Mouse (Mus musculus): ENCODE measurements at regions not wholly inside any gene's neighbourhood (a gene's known extent, or its start where the extent isn't known, plus 50 kb on each side); places are given as distances from the start of the nearest gene placed in this dataset.

GRCm38 (mm10) chr13:60417436-60418158 lies 184.2 kb upstream of the Dapk1 start:
- no peak for TF ChIP-seq CTCF (conservative IDR thresholded peaks at IDR 0.05; ENCODE audit: insufficient read depth, insufficient read length, low read depth, low read length)
- TF ChIP-seq POLR2A (IDR thresholded peaks at IDR 0.05; ENCODE audit: low read depth, low read length) = no peak
- peak; percentile 64 for DNase-seq
- 67% methylated on average over 14 of the region's 14 CpGs for WGBS
- Histone ChIP-seq H3K27ac (ENCODE audit: insufficient read depth, low read depth, low read length) (no peak overlapping the region; the same call in 1 of the 2 replicates), H3K27me3 (replicated peaks; ENCODE audit: control insufficient read depth, insufficient read depth, low read length) (no peaks in the 10 kb centered on the region), H3K36me3 (ENCODE audit: control insufficient read depth, insufficient read depth, low read length) (no peaks in the 10 kb centered on the region), H3K4me3 (ENCODE audit: insufficient read depth, low read depth, low read length) (no peak overlapping the region), H3K4me1 (ENCODE audit: control insufficient read depth, insufficient read depth, low read length) (no peaks in the 10 kb centered on the region)

DNA sequence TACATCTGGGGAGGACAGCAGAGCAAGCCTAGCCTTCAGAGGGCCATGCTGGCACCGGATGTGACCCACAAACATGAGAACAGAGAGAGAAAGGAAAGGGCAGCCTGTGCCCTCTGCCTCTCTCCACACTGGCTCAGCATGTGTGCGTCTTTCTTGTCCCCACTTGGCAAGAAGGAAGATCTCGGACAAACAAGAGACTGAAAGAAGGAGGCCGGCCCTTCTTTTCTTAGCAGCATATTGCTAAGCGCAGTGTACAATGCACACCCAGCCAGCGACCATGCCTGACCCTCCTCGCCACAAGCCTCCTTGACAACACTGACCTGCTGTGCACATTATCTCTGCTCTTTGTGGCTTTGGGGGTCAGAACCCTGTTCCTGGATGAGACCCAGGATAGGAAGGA lies 181.4 kb upstream of the Dapk1 start:
- no peak for TF ChIP-seq CTCF (conservative IDR thresholded peaks at IDR 0.05; ENCODE audit: insufficient read depth, insufficient read length, low read depth, low read length)
- no peak for TF ChIP-seq POLR2A (IDR thresholded peaks at IDR 0.05; ENCODE audit: low read depth, low read length)

DNA sequence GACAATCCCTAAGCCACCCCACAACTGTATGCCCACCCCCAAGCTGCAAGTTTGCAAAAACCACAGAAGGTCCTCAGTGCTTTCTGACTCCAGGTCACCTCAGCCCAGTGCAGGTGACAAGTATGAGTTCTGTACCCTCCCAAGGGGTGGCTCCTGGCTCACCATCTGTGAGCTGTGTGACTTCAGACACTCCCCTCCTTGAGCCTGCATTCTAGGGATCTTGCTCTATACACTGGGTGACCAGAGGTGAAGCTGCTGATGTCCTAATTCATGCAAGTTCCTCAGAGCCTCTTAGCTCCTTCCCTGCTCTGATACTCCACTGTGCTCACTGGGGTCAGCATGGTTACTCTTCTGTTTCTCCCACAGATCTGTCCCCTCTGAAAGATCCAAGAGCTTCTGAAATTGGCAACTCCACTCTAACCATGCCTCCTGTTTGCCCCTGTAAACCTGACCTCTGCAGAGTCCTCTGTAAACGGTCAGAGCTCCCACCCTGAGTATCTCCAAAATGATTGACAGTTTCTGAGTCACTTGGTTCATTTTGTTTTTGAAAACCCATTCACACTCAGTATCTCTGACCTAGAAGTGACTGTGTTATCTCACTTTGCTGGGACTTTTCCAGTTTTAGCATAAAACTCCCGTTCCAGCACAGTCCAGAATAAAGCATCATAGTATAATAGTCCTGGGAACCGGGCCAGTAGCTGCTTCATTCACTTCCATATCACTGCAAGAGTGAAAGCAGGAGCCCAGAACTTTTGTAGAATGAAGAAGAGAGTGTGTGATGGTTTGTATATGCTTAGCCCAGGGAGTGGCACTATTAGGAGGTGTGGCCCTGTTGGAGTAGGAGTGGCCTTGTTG lies 180.7 kb upstream of the Dapk1 start:
- Histone ChIP-seq H3K27ac (ENCODE audit: insufficient read depth, low read depth, low read length) (no peak overlapping the region), H3K27me3 (replicated peaks; ENCODE audit: control insufficient read depth, insufficient read depth, low read length) (no peaks in the 10 kb centered on the region), H3K36me3 (ENCODE audit: control insufficient read depth, insufficient read depth, low read length) (no peaks in the 10 kb centered on the region), H3K4me3 (ENCODE audit: insufficient read depth, low read depth, low read length) (no peak overlapping the region), H3K4me1 (ENCODE audit: control insufficient read depth, insufficient read depth, low read length) (no peaks in the 10 kb centered on the region)
- WGBS = 50% methylated on average over 3 of the region's 3 CpGs
- DNase-seq = no peak
- no peak for TF ChIP-seq CTCF (conservative IDR thresholded peaks at IDR 0.05; ENCODE audit: insufficient read depth, insufficient read length, low read depth, low read length)
- TF ChIP-seq POLR2A (IDR thresholded peaks at IDR 0.05; ENCODE audit: low read depth, low read length) = no peak

More for the DNA sequence above, 181.4 kb upstream of the Dapk1 start:
- Histone ChIP-seq H3K36me3 (ENCODE audit: control insufficient read depth, insufficient read depth, low read length) (no peaks in the 10 kb centered on the region), H3K4me1 (ENCODE audit: control insufficient read depth, insufficient read depth, low read length) (no peaks in the 10 kb centered on the region), H3K4me3 (ENCODE audit: insufficient read depth, low read depth, low read length) (no peak overlapping the region), H3K27me3 (replicated peaks; ENCODE audit: control insufficient read depth, insufficient read depth, low read length) (no peaks in the 10 kb centered on the region), H3K27ac (ENCODE audit: insufficient read depth, low read depth, low read length) (no peak overlapping the region)
- WGBS = 80% methylated on average over 7 of the region's 7 CpGs
- DNase-seq = peak; percentile 17

DNA sequence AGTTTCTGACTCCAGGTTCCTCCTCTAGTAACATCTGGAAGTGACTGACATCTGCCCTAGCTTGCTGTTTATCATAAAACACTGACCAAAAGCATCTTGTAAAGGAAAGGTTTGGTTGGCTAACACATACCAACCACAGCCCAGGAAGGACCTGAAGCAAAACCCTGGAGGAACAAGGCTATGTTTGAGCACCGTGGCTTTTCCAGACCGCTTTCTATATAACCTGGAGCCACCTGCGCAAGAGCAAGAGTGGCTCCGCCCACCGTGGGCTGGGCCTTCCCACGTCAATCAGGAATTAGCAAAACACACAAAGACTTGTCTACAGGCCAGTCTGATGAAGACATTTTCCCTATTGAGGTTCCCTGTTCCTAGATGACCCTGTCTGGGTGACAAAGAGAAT lies 177.5 kb upstream of the Dapk1 start:
- no peak for DNase-seq
- Histone ChIP-seq H3K4me1 (ENCODE audit: control insufficient read depth, insufficient read depth, low read length) (0 out of 2 replicates have a peak, but pooled peaks cover 3% of the 10 kb centered on the region), H3K27ac (ENCODE audit: insufficient read depth, low read depth, low read length) (no peak overlapping the region), H3K36me3 (ENCODE audit: control insufficient read depth, insufficient read depth, low read length) (no peaks in the 10 kb centered on the region), H3K4me3 (ENCODE audit: insufficient read depth, low read depth, low read length) (no peak overlapping the region), H3K27me3 (replicated peaks; ENCODE audit: control insufficient read depth, insufficient read depth, low read length) (no peaks in the 10 kb centered on the region)
- WGBS = 69% methylated on average over 6 of the region's 6 CpGs
- TF ChIP-seq CTCF (conservative IDR thresholded peaks at IDR 0.05; ENCODE audit: insufficient read depth, insufficient read length, low read depth, low read length) (no peak), POLR2A (IDR thresholded peaks at IDR 0.05; ENCODE audit: low read depth, low read length) (no peak)

- H3K4me1 ChIP-seq (ENCODE audit: control insufficient read depth, insufficient read depth, low read length) = 0 out of 2 replicates have a peak, but pooled peaks cover 3% of the 10 kb centered on the region
- no peaks in the 10 kb centered on the region for H3K27me3 ChIP-seq (replicated peaks; ENCODE audit: control insufficient read depth, insufficient read depth, low read length)
- 74% methylated on average over 11 of the region's 11 CpGs for WGBS
- H3K36me3 ChIP-seq (ENCODE audit: control insufficient read depth, insufficient read depth, low read length) = no peaks in the 10 kb centered on the region
- H3K27ac ChIP-seq (ENCODE audit: insufficient read depth, low read depth, low read length) = no peak overlapping the region
- no peak for TF ChIP-seq POLR2A (IDR thresholded peaks at IDR 0.05; ENCODE audit: low read depth, low read length)
- no peak for TF ChIP-seq CTCF (conservative IDR thresholded peaks at IDR 0.05; ENCODE audit: insufficient read depth, insufficient read length, low read depth, low read length)
- no peak for DNase-seq
- H3K4me3 ChIP-seq (ENCODE audit: insufficient read depth, low read depth, low read length) = no peak overlapping the region
These were observed 176.6 kb upstream of the Dapk1 start for GRCm38 (mm10) chr13:60425140-60425539.

GRCm38 (mm10) chr13:60425556-60425955 lies 176.2 kb upstream of the Dapk1 start:
- Histone ChIP-seq H3K27ac (ENCODE audit: insufficient read depth, low read depth, low read length) (no peak overlapping the region), H3K4me1 (ENCODE audit: control insufficient read depth, insufficient read depth, low read length) (0 out of 2 replicates have a peak, but pooled peaks cover 3% of the 10 kb centered on the region), H3K36me3 (ENCODE audit: control insufficient read depth, insufficient read depth, low read length) (no peaks in the 10 kb centered on the region), H3K4me3 (ENCODE audit: insufficient read depth, low read depth, low read length) (no peak overlapping the region), H3K27me3 (replicated peaks; ENCODE audit: control insufficient read depth, insufficient read depth, low read length) (no peaks in the 10 kb centered on the region)
- no peak for TF ChIP-seq CTCF (conservative IDR thresholded peaks at IDR 0.05; ENCODE audit: insufficient read depth, insufficient read length, low read depth, low read length)
- TF ChIP-seq POLR2A (IDR thresholded peaks at IDR 0.05; ENCODE audit: low read depth, low read length) = no peak
- no peak for DNase-seq
- WGBS = 83% methylated on average over 6 of the region's 6 CpGs

All from kidney, adult 2 months (tissue).